Mouse (Mus musculus): ENCODE measurements at regions not wholly inside any gene's neighbourhood (a gene's known extent, or its start where the extent isn't known, plus 50 kb on each side); places are given as distances from the start of the nearest gene placed in this dataset.
A peak's percentile ranks its signal among the peaks of the same experiment; 100 is the strongest.

DNA sequence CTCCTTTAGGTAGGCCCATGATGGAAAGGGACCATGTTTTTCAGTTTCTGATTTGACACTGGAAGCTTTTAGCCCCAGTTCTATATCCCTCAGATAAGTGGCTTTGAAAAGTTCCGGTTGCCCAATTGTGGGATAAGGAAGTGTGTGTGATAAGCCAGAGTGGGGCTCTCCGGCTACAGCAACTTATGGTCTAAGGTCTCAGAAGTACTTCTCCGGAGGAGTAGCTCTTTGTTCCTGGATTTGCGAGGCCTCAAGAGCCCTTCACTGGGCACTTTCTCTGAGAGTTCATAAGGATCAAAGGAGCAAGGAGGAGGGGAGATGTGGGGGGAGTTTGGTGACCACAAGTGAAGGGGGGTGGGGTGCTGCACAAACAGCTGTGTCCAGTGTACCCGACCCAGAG, 118.3 kb upstream of the Id2 start:
- DNase-seq (ENCODE audit: low spot score in 2 of 2): no peak

DNA sequence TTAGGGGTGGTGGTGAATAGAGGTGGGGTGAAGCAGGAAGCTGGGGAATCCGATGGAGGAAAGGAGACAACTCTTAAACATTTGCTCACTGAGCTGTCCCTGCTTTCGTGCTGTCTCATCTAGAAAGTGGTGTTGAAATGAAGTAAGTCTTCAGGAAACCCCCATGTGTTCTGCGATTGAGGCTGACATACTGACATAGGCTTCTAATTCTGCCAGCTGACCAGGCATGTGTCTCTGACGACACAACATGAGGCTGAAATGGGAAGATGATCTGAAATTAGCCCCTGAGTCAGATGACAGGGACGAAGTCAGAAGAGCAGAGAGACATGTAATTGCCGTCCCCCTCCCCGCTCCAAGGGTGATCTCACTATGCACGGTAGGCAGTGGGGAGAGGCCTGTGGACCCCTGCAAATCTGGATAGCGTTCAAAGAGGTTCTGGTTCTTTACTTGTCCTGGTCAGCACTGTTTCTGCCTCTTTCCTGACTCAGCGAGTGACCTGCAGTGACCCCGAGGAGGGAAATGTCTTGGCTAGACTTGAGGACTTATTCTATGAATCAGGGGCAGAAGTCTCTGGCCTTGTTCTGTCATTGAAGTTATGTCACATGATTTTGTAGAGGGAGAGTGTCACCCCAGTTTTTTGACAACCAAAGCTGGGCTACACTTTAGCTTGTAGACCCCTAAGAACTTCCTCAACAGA, 117.0 kb upstream of the Id2 start:
- TF ChIP-seq CTCF (conservative IDR thresholded peaks at IDR 0.05): no peak
- no peak for DNase-seq (ENCODE audit: low spot score in 2 of 2)
- Histone ChIP-seq H3K27ac (no peak overlapping the region), H3K4me3 (no peak overlapping the region)

More for the DNA sequence above, 118.3 kb upstream of the Id2 start:
- no peak for TF ChIP-seq CTCF (conservative IDR thresholded peaks at IDR 0.05)
- Histone ChIP-seq H3K4me3 (no peak overlapping the region), H3K27ac (no peak overlapping the region)

DNA sequence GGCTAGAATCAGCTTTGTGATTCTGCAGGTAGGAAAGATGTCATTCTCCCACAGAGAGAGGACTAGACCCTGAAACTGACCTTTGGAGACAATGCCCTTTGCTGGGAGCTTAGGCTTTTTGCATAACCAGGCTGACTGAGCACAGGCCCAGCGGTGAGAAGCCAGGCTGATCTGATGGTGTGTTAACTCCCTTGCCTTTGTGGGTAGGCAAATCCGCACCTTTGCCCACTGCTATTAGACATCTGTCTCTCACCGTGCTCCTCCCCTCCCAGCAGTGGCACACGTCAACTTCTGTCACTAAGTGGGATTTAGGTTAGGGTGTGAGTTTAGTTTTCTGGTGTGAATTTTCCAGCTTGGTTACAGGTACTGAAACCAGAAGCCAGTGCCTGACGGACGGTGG, 114.4 kb upstream of the Id2 start:
- no peak overlapping the region for H3K27ac ChIP-seq
- no peak for TF ChIP-seq CTCF (conservative IDR thresholded peaks at IDR 0.05)
- no peak overlapping the region for H3K4me3 ChIP-seq
- no peak for DNase-seq (ENCODE audit: low spot score in 2 of 2)

DNA sequence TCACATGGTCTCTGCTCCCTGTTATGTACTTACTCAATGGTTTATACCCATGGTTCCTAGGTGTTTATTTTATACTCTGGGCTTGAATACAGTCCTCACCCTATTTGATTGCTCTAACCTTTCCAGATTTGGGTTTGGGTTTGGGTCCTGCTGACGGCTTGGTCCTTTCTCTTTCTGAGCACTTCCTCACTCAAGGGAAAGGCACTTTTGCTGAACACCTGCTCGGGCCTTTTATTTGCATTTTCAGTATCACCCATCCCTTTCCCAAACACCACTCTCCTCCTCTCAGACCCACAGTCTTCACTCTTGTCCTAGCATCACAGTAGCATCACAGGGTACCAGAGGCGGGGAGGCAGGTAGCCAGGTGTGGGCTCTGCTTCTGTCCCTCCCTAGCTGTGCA, 113.7 kb upstream of the Id2 start:
- Histone ChIP-seq H3K4me3 (no peak overlapping the region), H3K27ac (no peak overlapping the region)
- no peak for DNase-seq (ENCODE audit: low spot score in 2 of 2)
- TF ChIP-seq CTCF (conservative IDR thresholded peaks at IDR 0.05): no peak

- DNase-seq (ENCODE audit: low spot score in 2 of 2): no peak
- TF ChIP-seq CTCF (conservative IDR thresholded peaks at IDR 0.05): no peak
Measured at GRCm38 (mm10) chr12:25209333-25209728, 112.4 kb upstream of the Id2 start.

DNA sequence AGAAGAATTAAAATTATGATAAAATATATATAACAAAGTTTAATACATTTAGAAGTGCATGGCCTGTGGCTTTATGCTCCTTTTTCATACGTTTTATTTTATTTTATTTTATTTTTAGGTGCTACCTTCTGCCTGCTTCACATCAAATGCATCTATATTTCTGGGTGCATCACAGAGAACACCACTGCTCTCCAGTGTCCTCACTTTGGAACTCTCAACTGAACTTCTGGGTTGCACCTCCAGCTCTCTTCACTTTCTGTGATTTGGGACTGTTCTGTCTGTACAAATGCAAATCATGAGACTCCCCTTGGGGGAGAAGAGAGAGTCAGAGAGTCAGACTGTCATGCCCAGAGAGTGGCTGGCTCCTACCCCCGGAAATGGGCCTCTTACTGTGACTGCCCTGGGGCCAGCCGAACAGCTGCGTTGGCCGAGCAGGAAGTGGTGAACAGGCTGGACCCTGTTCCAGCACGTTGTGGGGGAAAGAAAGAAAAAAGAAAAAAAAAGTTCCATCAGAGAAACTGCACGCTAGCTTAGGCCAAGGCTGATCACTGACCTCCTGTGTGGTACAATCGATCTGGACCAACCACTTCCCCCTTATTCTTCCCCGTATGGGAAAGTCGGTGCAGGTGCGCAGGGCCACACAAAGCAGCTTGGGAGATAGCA, 111.9 kb upstream of the Id2 start:
- Histone ChIP-seq H3K27ac (no peak overlapping the region; the same call in 1 of the 2 replicates), H3K4me3 (no peak overlapping the region)
- DNase-seq (ENCODE audit: low spot score in 2 of 2): no peak
- no peak for TF ChIP-seq CTCF (conservative IDR thresholded peaks at IDR 0.05)

More at GRCm38 (mm10) chr12:25209333-25209728, 112.4 kb upstream of the Id2 start:
- Histone ChIP-seq H3K4me3 (no peak overlapping the region), H3K27ac (no peak overlapping the region)

GRCm38 (mm10) chr12:25203371-25204067, 106.6 kb upstream of the Id2 start:
- TF ChIP-seq CTCF (conservative IDR thresholded peaks at IDR 0.05): no peak
- H3K4me3 ChIP-seq: no peak overlapping the region
- no peak overlapping the region for H3K27ac ChIP-seq
- no peak for DNase-seq (ENCODE audit: low spot score in 2 of 2)

DNA sequence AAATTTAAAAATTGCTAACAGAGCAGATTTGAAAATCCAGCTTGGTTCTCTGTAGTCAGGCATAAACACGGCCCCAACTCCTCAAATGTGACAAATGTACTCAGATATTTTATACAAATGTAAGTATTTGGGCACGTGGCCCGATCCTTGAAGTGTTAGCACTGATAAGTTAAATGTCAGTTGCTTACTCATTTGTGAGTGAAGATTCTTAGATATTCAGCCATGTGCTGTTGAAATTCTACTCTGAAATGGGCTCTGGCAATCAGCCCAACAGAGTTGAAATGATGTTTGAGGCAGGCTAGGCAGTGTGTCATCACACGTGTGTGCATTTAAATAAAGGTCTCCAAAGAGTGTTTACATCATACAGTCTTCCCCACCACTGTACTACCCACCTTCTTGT, 103.2 kb upstream of the Id2 start:
- no peak for TF ChIP-seq CTCF (conservative IDR thresholded peaks at IDR 0.05)
- Histone ChIP-seq H3K27ac (no peak overlapping the region), H3K4me3 (no peak overlapping the region)
- DNase-seq (ENCODE audit: low spot score in 2 of 2): no peak

DNA sequence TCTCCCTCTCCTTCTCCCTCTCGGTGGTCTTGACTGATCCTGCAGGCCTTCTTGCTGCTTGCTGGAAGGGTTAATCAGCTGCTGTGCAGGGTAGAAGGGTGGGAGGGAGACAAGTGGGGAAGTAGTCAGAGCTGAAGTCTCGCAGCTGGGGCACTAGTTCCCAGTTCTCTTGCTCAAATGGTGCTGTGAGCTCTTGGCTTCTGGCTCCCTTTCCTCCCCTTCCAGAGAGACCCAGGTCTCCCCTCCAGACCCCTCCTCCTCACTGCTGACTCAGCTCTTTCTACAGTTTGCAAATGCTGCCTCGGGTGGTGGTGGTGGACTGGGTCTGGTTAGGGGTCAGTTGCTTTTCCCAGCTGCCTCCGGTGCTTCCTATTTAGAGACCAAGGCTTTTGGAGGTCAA, 100.8 kb upstream of the Id2 start:
- no peak for TF ChIP-seq CTCF (conservative IDR thresholded peaks at IDR 0.05)
- DNase-seq (ENCODE audit: low spot score in 2 of 2): no peak
- no peak overlapping the region for H3K4me3 ChIP-seq
- H3K27ac ChIP-seq: no peak overlapping the region

DNA sequence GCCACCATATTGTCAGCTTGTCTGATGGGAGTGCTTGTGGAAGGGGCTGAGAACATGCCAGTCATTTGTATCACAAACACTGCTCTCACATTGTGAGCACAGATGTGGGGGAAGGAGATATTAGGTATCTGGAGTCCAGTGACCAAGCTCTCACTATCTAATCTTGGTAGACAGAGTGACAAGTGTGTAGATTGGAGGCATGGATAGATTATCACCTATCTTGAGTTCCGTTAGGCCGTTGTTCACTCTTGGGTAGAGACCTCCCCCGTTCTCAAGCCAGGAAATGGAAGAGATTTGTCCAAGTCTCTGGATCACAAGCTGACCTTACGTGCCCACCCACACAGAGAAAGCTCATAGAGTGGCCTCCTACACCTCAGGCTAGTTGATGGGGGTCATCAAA, 99.1 kb upstream of the Id2 start:
- no peak for TF ChIP-seq CTCF (conservative IDR thresholded peaks at IDR 0.05)
- H3K27ac ChIP-seq: no peak overlapping the region
- H3K4me3 ChIP-seq: no peak overlapping the region
- no peak for DNase-seq (ENCODE audit: low spot score in 2 of 2)

- TF ChIP-seq CTCF (conservative IDR thresholded peaks at IDR 0.05): no peak
- H3K4me3 ChIP-seq: no peak overlapping the region
- no peak overlapping the region for H3K27ac ChIP-seq
- no peak for DNase-seq (ENCODE audit: low spot score in 2 of 2)
Measured at GRCm38 (mm10) chr12:25192216-25192615, 95.3 kb upstream of the Id2 start.

GRCm38 (mm10) chr12:25190360-25190759, 93.4 kb upstream of the Id2 start:
- no peak overlapping the region for H3K4me3 ChIP-seq
- no peak overlapping the region for H3K27ac ChIP-seq
- no peak for TF ChIP-seq CTCF (conservative IDR thresholded peaks at IDR 0.05)
- no peak for DNase-seq (ENCODE audit: low spot score in 2 of 2)

DNA sequence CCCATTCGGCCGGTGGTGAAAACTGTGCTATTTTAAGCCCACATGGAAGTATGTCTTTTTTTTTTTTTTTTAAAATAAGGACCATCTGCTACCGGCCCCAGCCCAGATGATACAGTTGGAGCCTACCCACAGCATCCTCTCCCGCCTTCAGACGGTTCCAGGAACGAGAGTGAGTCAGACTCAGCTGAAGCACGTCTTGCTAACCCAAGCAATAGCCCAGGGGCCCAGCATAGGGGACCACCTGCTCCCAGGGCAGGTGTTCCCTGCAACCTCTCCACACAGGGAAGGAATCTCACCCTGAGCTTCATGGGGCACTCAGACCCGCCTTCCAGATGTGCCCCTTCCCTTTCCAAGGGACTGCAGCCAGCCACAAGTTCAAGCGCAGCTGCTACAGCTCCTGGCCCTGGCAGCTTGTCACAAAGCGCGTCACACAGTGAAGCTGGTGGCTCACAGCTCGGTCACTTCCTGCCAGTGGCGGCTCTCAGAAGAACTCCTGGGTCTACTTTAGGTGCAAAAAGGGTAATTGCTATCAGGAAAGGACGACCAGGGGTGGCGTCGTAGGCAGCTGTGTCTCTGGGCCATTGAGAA, 92.3 kb upstream of the Id2 start:
- no peak overlapping the region for H3K4me3 ChIP-seq
- peak overlapping the region; percentile 58; the same call in 1 of the 2 replicates for H3K27ac ChIP-seq
- DNase-seq (ENCODE audit: low spot score in 2 of 2): peak; percentile 64 to 70
- no peak for TF ChIP-seq CTCF (conservative IDR thresholded peaks at IDR 0.05)
